Mouse (Mus musculus) mouse trophoblast stem cell (cell line): Measurements from ENCODE around the gene Mrtfb.

ENCODE experiments used
- in situ Hi-C, 2 experiments: fragments of 300-500 bp; cut with MseI, MboI; formaldehyde crosslinking; loops; 2 replicates in 1 of 2; 3 replicates in 1 of 2; pipeline ENCODE4 v1.15.1; 2025

The Mrtfb gene

DNA sequence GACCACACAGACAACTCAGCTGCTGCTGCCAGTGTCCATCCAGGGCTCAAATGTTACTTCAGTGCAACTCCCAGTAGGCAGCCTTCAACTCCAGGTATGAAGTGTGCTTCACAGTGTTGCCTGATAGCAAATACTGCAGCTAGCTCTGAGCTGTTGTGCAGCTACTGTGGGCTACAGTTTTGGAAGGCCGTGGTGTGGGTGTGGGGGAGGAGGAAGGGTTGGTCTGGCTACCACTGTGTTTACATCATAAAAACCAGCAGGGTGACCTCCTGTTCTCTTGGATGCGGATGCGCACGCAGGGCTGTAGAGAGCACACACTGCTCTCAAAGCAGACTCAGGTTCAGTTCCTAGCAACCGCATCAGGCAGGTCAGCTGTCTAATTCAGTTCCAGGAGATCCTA, 145.3 kb downstream of the Mrtfb start:
- in situ Hi-C loops: loop anchor here in 1 of 2 experiments (10.0 kb wide), 1 partner anchor 277 kb away; no protein-coding TSS in a partner anchor

DNA sequence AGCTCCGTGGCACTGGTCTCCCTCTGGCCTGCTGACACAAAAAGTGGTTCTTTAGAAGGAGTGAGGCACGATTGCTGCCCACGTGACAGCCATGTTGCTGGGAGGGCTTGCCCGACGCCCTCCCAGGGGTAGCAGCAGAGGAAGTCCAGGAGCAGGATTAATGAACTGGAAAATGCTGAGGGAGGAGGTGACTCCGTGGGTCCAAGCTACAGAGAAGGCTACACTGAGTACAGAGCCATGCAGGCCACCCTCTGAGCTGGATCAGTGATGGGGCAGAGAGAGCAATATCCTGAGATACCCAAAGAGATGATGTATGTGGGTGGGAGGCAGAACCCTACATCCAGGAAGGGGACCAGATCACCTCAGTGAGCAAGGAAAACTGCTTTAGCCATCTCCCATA, 148.4 kb downstream of the Mrtfb start:
- in situ Hi-C loops: loop anchor here in 1 of 2 experiments (10.0 kb wide), 1 partner anchor 280 kb away; no protein-coding TSS in a partner anchor

DNA sequence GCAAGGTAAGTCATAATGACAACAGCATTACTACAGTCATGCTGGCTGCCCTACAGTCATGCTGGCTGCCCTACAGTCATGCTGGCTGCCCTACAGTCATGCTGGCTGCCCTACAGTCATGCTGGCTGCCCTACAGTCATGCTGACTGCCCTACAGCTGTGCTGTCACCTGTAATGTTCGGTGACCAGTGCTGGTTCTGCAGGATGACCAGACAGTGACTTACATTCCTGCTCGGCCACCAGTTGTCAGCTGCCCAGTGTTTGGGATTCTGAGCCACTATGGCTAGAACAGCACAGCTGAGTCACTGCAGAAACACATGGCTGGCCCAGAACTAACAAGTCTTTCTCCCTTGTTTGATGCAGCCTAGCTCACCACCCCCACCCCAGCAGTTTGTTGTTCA, 149.1 kb downstream of the Mrtfb start:
- in situ Hi-C loops: loop anchor here in 1 of 2 experiments (10.0 kb wide), 1 partner anchor 281 kb away; no protein-coding TSS in a partner anchor

DNA sequence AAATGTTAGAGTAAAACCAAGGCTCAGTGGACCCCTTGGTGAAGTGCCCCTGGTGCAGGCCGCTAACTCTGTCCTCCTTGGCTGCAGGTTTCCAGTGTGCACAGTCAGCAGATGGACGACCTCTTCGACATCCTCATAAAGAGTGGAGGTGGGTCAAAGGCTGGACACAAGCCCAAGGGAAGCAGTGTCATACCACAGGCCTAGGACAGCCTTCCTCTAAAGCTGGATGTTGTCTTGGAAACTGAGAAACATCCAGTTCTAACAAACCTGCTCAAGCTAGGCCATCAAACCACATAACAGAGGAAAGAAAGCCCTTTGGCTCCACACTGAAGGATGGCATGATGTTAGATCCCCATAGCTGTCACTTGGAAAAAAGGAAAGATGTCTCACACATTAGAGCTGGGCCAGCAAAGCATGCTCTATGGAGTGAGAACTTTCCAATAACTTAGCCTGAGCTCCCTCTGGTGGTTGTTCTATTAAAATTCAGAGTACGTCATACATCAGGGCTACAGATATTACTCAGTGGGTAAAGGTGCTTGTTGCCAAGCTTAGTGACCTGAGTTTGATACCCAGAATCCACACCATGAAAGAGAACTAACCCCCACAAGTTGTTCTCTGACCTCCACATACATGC, 153.4 kb downstream of the Mrtfb start:
- in situ Hi-C loops: loop anchor here (10.0 kb wide), 2 partner anchors 245 to 285 kb away; no protein-coding TSS in a partner anchor

DNA sequence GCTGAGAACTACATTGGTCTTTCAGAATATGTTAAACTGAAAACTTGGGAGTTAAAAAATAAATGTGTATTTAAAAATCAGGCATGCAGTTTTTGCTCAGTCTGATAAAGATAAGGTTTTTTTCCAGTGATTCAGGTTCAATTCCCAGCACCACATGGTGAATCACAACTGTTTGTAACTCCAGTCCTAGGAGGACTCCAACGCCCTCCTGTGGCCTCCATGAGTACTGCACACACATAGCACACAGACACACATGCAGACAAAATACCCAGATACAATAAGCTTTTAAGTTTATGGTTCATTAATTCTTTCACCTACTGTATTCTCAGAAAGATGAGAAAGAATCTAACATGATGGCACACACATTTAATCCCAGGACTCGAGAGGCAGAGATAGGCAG, 154.5 kb downstream of the Mrtfb start:
- in situ Hi-C loops: loop anchor here (10.0 kb wide), 1 partner anchor 246 kb away; no protein-coding TSS in a partner anchor

DNA sequence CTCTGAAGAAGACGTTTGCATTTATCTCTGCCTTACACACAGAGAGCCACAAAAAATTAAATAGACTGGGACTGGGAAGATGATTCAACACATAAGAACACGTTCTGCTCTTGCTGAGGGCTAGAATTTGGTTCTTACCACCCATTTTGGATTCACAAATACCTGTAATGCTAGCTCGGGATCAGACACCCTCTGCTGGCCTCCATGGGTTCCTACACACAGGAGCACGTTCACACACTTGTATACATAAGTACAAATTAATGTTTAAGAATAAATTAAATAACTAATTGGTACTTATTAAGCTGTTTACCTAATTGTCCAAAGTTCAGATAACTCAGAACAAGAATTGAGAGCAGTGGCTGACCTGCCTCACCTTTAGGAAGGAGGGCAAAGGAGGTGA, 155.2 kb downstream of the Mrtfb start:
- in situ Hi-C loops: loop anchor here (10.0 kb wide), 1 partner anchor 247 kb away; no protein-coding TSS in a partner anchor

DNA sequence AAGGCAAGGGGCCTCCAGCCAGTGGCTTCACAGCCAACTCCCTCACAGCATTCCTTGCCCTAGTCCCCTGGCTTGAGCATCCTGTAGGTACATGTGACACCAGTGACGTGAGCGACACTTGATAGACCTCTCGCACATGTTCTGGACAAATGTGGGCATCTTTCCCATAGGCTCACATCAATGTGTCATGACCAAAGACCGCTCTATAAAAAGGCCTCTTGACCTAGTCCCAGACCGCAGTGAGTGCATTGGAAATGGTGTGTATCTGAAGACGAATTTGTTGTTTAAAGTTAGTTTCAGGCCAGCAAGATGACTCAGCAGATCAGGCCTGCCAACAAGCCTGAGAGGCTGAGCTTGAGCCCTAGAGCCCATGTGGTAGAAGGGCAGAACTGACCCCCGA, 158.3 kb downstream of the Mrtfb start:
- in situ Hi-C loops: loop anchor here (10.0 kb wide), 1 partner anchor 250 kb away; no protein-coding TSS in a partner anchor

DNA sequence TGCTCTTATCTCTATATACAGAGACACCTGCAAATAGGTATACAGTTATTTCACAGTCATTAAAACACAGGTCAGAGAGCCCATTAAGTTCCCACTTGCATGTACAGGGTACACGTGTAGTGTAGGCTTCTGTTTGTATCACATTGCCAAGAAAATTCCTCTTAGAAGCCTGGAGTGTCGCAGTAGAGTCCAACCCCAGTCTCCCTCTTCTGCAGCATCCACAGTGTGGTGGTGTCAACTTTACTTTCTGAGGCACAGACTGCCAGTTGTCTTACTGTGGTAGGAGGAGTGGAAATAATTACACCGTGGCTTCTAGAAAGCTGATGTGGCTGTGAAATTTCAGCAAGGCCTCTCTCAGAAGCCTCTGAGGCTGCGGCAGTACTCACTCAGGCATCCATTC, 158.7 kb downstream of the Mrtfb start:
- in situ Hi-C loops: loop anchor here (10.0 kb wide), 1 partner anchor 250 kb away; no protein-coding TSS in a partner anchor

DNA sequence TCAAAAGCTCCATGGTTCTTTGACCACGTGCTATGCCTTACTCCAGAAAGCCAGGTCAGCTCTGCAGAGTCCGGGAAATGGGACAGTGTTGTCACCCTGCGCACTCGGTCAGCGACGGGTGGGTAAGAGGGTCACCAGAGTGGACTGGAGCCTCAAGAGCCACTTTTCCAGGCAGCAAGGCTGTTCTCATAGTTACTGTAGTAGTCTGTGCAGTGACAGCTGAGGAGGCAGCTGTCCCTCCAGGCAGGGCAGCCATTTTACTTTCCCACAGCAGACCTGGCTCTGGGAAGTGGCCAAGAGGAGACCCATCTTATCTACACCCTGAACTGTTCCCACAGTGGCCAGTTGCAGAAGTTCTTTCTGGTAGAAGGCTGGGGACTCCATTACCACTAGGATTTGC, 159.2 kb downstream of the Mrtfb start:
- in situ Hi-C loops: loop anchor here (10.0 kb wide), 1 partner anchor 251 kb away; no protein-coding TSS in a partner anchor

DNA sequence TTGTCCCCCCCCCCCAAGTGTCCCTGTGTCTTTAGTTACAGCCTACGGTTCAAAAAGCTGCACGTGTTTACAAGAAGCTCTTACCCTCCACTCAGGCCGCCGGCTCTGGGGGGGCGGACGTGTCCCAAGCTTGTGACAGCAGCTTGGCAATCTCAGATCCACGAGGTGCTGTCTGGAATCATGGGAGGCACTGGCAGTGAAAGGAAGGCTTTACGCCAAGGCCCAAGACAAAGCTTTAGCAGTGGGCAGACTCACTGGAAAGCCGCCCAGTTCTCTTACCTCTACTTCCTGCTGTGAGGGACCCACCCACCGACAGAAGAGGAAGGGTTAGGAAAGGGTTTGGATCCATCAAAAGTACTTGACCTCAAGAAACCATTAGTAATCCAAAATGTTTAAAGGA, 160.2 kb downstream of the Mrtfb start:
- in situ Hi-C loops: loop anchor here (10.0 kb wide), 1 partner anchor 252 kb away; no protein-coding TSS in a partner anchor

DNA sequence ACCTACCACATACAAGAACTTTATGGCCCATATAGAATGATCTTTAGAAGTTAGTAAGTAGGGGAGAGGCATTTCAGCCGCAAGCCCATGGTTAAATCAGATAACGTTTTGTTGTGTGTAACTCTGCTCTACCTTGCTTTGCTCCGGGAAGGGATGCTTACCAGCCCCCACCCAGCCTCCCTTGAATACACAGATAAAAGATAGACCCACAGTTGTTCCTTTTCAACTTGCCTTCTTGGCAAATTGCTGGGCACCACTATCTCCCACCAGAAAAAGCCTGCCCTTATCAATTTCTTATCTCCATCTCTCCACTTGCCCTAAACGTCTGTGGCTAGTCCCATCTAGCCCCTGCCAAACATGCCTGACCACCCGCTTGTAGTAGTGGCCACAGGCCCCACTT, 161.6 kb downstream of the Mrtfb start:
- in situ Hi-C loops: loop anchor here (10.0 kb wide), 1 partner anchor 253 kb away; no protein-coding TSS in a partner anchor

DNA sequence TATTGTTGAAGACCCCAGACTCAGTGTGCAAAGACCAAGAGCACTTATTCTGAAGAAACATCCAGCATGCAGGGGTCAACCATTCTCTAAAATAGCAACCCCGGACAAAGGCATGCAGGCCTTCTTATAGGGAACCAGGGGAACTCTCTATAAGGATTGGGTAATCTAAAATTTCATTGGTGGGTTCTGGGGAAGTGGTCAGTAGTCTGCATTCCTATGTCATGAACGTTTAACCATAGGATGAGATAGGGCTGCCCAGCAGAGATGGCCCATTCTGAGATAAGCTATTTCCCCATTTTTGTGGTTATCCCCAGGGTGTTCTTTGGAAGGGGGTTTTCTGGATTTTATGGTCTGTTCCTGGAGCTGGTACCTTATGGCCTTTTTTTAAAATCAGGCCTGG, 163.5 kb downstream of the Mrtfb start:
- in situ Hi-C loops: loop anchor here (10.0 kb wide), 1 partner anchor 255 kb away; no protein-coding TSS in a partner anchor

DNA sequence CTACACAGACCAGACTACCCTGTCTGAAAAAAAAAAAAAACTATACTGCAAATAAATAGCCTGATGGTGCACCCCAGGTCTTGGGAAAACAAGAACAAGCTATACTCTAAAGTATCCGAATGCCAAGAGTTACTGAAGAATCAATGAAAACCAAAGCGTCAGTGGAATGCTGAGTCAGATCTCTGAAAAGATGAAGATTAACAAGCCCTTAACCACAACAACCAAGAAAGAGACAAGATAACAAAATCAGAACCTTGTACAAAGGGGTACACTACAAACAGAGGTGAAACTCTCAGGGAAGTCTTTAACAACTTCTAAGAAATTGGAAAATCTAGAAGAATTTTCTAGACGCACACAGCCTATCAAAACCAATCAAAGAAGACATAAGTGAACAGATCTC, 166.2 kb downstream of the Mrtfb start:
- in situ Hi-C loops: no loop called here

DNA sequence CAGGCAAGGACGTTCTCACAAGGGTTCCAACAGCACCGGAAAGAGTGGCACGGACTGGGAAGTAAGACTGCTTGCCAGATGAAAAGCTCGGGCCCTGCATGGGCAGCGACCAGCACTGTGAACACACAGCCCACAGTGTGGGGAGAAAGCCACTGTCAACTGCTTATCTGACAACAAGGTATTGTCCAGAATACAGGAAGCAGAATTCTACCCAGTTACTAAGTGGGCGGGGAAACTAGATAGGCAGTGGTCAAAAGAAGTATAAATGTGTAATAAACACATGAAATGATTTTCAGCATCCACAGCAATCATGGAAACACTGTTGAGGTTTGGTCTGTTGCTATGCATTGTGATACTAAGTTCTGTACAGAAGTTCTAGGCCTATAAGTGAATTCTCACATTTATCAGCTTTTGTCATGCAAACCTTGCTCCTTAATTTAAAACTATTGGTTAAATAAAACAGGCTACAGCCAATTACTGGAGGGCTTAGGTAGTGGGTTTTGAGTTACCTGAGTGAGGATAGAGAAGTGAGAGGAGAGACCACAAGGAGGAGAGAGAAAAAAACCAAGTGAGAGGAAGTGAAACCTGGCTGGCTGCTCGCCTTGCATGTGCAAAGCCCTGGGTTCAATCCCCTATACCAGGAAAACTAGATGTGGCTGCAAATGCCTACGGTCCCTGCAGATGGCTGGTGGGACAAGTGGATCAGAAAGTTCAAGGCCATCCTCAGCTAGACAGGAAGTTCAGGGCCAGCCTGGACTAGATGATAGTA, 167.5 kb downstream of the Mrtfb start:
- in situ Hi-C loops: no loop called here

DNA sequence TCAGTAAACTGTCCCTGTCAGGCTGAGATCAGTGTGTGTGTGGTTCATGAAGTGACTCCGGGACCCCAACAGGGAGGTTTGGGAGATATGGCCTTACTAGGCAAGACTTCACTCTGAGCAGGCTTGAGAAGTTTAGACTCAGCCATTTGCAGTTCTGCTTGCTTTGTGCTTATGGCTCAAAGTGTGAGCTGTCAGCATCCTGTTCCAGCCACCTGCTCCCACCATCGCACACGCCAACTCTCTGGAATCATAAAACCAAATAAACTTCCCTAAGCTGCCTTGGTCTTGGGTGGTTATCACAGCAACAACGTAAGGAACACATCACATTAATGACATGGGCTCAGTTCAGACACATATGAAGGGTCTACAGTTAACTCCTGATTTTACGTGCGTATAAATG, 169.5 kb downstream of the Mrtfb start:
- in situ Hi-C loops: no loop called here

DNA sequence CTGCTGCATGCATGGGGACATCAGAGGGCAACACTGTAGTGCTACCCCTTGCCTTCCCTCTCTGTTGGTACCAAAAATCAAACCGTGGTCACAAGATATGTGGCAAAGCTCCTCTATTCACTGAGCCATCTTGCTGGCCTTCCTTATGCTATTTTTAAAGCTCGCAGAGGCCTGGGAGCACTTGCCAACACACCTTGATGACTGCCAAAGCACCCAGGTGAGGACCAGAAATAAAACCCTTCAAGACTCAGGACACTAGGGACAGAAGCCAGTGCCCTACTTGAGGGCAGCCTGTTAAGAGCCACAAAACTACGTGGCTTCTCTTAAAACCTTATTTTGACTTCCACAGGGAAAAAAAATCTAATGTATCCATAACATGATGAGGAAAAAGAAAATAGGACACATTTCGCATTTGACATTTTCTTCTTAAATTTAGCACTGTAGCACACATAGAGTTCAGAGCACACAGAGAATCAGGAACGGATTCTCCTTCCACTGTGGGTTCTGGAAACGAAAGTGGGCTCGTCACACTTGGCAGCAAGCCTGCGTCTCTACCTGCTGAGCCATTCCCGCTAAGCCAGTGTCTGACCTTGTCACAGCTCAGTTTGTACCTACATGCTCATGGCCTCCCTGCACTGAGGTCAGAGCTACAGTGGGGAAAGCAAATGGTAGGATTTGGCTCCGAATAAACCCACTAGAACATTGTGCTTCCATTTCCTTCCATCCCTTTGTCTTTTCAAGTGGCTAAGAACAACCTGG, 170.7 kb downstream of the Mrtfb start:
- in situ Hi-C loops: no loop called here

DNA sequence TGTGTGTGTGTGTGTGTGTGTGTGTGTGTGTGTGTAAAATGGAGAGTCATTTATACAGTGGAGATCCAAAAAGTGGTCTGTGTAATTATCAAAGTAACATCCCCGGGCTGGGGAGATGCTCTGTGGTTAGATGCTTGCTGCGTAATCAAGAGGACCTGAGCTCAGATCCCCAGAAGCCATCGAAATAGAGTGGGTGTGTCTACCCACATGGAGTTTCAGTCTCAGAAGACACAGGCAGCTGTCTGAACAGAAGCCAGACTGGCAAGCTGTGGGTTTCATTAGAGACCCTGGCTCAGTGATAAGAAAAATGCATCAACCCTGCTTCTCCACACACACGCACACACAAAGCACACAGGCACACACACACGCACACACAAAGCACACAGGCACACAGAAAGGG, 171.8 kb downstream of the Mrtfb start:
- in situ Hi-C loops: no loop called here

DNA sequence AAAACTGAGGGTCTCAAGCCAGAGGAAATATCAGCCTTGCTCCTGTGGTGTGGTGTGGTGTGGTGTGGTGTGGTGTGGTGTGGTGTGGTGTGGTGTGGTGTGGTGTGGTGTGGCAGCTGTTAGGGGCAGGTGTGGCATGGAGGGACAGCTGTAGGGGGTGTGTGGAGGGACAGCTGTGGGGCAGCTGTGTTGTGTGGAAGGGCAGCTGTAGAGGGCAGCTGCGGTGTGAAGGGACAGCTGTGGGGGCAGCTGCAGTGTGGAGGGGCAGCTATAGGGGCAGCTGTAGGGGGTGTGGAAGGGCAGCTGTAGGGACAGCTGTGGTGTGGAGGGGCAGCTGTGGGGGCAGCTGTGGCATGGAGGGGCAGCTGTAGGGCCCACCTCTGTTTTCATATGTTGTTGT, 172.5 kb downstream of the Mrtfb start:
- in situ Hi-C loops: no loop called here

DNA sequence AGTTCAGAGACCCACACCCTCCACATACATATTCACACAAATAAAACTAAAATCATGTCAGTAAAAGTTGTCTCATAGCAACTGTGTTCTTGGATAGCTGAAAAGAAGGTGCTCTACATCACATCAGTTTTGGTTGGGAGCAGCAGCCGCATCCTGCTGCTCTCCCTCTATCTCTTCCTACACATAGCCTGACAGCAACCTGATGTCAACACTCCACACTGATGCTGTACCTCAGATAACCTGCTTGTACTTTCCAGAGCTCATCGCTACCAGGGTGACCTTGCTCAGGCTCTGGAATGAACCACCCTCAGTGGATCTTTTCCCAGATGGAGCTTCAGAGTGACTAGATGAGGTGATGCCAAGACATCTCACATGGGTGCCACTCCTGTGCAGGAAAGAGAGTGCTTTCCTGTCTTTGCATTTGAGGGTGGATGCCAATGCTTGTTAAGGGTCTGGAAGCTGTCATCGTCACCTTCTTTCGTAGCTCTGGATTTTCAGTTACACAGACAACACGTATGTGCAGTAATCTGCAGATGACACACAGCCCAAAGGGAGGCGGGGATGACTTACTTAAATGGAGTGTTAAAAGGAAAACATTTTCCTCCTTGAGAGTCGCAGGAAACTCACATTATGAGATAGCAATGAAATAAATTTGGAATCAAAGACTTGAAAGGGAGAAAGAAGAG, 173.8 kb downstream of the Mrtfb start:
- in situ Hi-C loops: no loop called here

DNA sequence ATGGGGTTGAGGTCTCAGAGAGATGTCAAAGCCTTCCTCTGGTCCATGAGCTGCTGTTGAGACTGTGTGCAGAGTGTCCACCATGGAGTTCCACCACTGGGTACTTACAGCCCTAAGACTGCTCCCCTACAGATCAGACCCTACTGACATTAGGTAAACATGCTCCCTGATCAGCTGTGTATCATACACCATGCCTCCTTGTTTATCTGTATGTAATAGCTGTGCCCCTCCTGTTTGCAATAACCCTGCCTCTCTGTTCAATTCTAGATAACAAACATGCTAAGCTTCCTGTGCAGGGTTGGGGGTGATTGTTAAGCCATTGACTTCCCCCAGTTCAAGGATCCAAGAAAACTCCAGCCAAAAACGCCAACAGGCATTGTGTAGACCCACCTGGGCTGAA, 174.7 kb downstream of the Mrtfb start:
- in situ Hi-C loops: no loop called here

DNA sequence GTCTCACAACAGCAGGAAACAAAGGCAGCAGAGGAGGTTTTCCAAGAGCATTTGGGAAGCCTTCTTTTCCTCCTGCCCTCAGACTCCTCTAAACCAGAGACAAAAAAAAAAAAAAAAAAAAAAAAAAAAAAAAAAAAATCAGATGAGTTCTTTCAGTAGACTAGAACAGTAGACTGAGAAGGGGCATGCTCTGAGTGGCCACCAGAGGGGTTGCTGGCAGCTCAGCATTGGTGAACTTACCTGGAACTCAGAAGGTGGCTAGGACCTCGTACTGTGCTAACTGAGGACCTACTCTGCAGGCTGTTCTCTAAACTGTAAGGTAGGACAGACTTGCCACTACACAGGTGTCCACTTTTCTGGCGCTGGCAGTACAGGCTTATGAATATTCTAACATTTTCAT, 179.3 kb downstream of the Mrtfb start:
- in situ Hi-C loops: no loop called here
